Mouse (Mus musculus) myocyte (in vitro differentiated cells): Measurements from ENCODE around the gene Vmn1r183. TPM values are rescaled to one million over a fixed set of nuclear protein-coding genes. Genes with fewer than 3 reads are reported as not detected.
A peak's percentile ranks its signal among the peaks of the same experiment; 100 is the strongest.

Experiments used
- H3K27me3 ChIP-seq: one replicate; pipeline ENCODE4 v1.6.1; 2011; ENCODE audit not compliant: control insufficient read depth, insufficient read depth, insufficient read length
- H3K36me3 ChIP-seq: one replicate; pipeline ENCODE4 v1.6.1; 2011; ENCODE audit not compliant: control insufficient read depth, insufficient read depth
- H3K4me2 ChIP-seq: one replicate; pipeline ENCODE4 v1.6.1; 2011; ENCODE audit warnings: low read depth, control low read depth
- H3K4me3 ChIP-seq: one replicate; pipeline ENCODE4 v1.5.1; 2011; ENCODE audit warnings: mild to moderate bottlenecking, control low read depth, moderate library complexity
- H3K79me2 ChIP-seq: one replicate; pipeline ENCODE4 v1.6.1; 2011; ENCODE audit not compliant: control insufficient read depth, insufficient read depth
- H3ac ChIP-seq: one replicate; pipeline ENCODE4 v1.6.1; 2011; ENCODE audit not compliant: control insufficient read depth, insufficient read length
- CEBPB ChIP-seq: IDR thresholded peaks from 2 replicates; pipeline ENCODE4 v1.6.1; 2011; ENCODE audit warnings: mild to moderate bottlenecking, moderate library complexity; ENCODE audit not compliant: poor library complexity, insufficient read depth, severe bottlenecking
- E2F4 ChIP-seq: IDR thresholded peaks from one replicate; pipeline ENCODE4 v1.6.1; 2011; ENCODE audit warnings: mild to moderate bottlenecking, control low read depth, moderate library complexity; ENCODE audit not compliant: insufficient read depth
- MAX ChIP-seq: IDR thresholded peaks from one replicate; pipeline ENCODE4 v1.6.1; 2011; ENCODE audit warnings: low read depth, mild to moderate bottlenecking, control low read depth
- MYOD1 ChIP-seq, 3 experiments: IDR thresholded peaks; one replicate each; pipeline ENCODE4 v1.6.1; 2011; ENCODE audit warnings: control low read depth in 2 of 3, low read depth in 2 of 3, mild to moderate bottlenecking in 2 of 3, moderate library complexity in 1 of 3; ENCODE audit not compliant: insufficient read length in 2 of 3, control insufficient read depth in 1 of 3
- MYOG ChIP-seq, 3 experiments: IDR thresholded peaks; one replicate each; pipeline ENCODE4 v1.6.1; 2011; ENCODE audit warnings: control low read depth in 2 of 3, low read depth in 2 of 3, mild to moderate bottlenecking in 2 of 3; ENCODE audit not compliant: insufficient read length in 2 of 3, control insufficient read depth in 1 of 3, insufficient read depth in 1 of 3
- POLR2A ChIP-seq: IDR thresholded peaks from one replicate; pipeline ENCODE4 v1.6.1; 2011; ENCODE audit warnings: low read depth, mild to moderate bottlenecking, control low read depth, moderate library complexity; ENCODE audit not compliant: insufficient read length
- POLR2AphosphoS2 ChIP-seq: IDR thresholded peaks from one replicate; pipeline ENCODE4 v1.6.1; 2011; ENCODE audit warnings: low read depth, control low read depth; ENCODE audit not compliant: insufficient read length
- REST ChIP-seq: IDR thresholded peaks from one replicate; pipeline ENCODE4 v1.6.1; 2011; ENCODE audit warnings: mild to moderate bottlenecking, control low read depth, moderate library complexity; ENCODE audit not compliant: insufficient read depth, insufficient read length
- SRF ChIP-seq: IDR thresholded peaks from one replicate; pipeline ENCODE4 v1.6.1; 2011; ENCODE audit warnings: low read depth; ENCODE audit not compliant: control insufficient read depth, insufficient read length
- TCF12 ChIP-seq: IDR thresholded peaks from one replicate; pipeline ENCODE4 v1.6.1; 2011; ENCODE audit warnings: mild to moderate bottlenecking, control low read depth; ENCODE audit not compliant: poor library complexity, insufficient read depth, severe bottlenecking
- TCF3 ChIP-seq: IDR thresholded peaks from one replicate; pipeline ENCODE4 v1.6.1; 2011; ENCODE audit warnings: low read depth, control low read depth; ENCODE audit not compliant: insufficient read length
- USF1 ChIP-seq: IDR thresholded peaks from one replicate; pipeline ENCODE4 v1.6.1; 2011; ENCODE audit warnings: low read depth, mild to moderate bottlenecking, control low read depth, moderate library complexity
- polyA plus RNA-seq: library from polyadenylated mRNA; unstranded; fragments of >200 nt; fragmentation: generic; extraction: Trizol; gene quantifications from one replicate; pipeline ENCODE4 v1.2.1, GENCODE M21; 2012; ENCODE audit warnings: missing spikeins

Vmn1r183 gene
- polyA plus RNA-seq, 1 experiment = not detected

DNA sequence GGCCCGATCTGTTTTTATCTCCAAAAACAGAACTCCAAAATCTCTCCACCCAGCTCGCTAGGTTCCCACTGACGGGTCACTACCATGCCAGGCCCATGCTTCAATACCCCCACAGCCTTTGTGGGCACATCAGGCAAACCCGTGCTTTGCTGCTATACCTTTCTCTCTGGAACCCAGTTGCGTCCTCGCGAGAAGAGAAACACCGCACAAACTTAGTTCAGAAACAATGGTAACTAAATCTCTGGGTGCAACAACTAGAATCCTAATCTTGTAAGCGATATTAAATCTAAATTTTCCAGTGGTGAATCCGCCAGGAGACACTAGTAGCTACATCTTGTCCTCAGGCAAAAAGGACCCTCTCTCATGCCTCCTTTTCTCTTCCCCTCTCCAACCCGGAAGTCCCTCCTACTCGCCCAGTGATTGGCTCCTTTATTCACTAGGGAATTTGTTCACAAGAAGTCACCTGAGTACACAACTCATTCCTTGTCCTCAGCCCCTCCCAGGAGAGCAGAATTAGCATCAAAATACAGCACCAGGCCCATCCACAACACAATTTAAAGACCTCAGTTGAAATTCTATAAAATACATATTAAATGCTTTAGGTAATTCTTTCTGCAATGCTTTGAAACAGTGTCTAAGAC is 34.6 kb downstream of the Vmn1r183 start:
- Histone ChIP-seq H3K36me3 (peaks cover 4% of the 10 kb centered on the region), H3ac (no peak overlapping the region), H3K4me3 (no peak overlapping the region), H3K4me2 (no peak overlapping the region), H3K27me3 (no peaks in the 10 kb centered on the region), H3K79me2 (peaks cover 34% of the 10 kb centered on the region)
- TF ChIP-seq CEBPB (no peak), E2F4 (no peak), USF1 (no peak), POLR2A (no peak), SRF (no peak), MYOG (IDR thresholded peaks at IDR 0.05; ENCODE audit: control insufficient read depth in 1 of 3, insufficient read depth in 1 of 3, insufficient read length in 2 of 3, low read depth in 2 of 3) (no peak), TCF3 (no peak), POLR2AphosphoS2 (no peak), REST (no peak), MYOD1 (IDR thresholded peaks at IDR 0.05; ENCODE audit: control insufficient read depth in 1 of 3, insufficient read length in 2 of 3, low read depth in 2 of 3) (no peak), MAX (no peak), TCF12 (no peak)

DNA sequence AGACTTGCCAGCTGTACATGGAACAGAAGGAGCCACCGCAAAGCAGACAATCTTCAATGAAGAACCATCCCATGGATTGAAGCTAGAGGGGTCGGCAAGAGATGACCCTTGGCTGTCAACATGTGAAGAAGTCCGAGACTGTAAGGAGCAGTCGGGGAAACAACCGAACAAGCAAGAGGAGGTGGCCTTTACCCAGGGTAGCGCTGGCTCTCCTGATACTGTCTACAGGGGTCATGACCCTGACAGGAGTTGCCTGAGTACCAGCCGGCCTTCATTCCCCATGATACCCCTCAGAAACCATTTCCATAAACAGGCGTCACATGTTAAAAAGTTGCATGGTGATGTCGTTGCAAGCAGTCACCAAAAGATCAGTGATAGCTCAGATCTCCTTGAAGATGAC is 51.3 kb downstream of the Vmn1r183 start:
- no peaks in the 10 kb centered on the region for H3K27me3 ChIP-seq
- peaks cover 43% of the 10 kb centered on the region for H3K36me3 ChIP-seq
- H3K4me3 ChIP-seq = no peak overlapping the region
- TF ChIP-seq TCF3 (no peak), USF1 (no peak)
- no peak overlapping the region for H3K4me2 ChIP-seq
- no peak overlapping the region for H3ac ChIP-seq
- H3K79me2 ChIP-seq = no peaks in the 10 kb centered on the region

DNA sequence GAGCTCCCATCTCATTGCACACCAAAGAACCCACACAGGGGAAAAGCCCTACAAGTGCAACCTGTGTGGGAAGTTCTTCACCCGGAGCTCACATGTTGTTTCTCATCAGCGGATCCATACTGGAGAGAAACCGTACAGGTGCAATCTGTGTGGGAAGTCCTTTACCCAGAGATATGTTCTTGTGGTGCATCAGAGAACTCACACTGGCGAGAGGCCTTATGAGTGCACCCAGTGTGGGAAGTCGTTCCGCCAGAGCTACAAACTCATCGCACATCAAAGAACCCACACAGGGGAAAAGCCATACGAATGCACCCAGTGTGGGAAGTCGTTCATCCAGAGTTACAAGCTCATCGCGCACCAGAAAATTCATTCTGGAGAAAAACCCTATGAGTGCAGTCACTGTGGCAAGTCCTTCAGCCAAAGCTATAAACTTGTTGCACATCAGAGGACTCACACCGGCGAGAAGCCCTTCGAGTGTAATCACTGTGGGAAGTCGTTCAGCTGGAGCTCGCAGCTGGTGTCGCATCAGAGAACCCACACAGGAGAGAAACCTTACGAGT is 52.2 kb downstream of the Vmn1r183 start:
- TF ChIP-seq POLR2AphosphoS2 = no peak
- TF ChIP-seq TCF3 = no peak
- no peak for TF ChIP-seq USF1
- no peak for TF ChIP-seq E2F4
- no peak for TF ChIP-seq CEBPB
- TF ChIP-seq SRF = no peak
- TF ChIP-seq MAX = no peak
- no peak for TF ChIP-seq REST
- TF ChIP-seq MYOD1 (IDR thresholded peaks at IDR 0.05; ENCODE audit: control insufficient read depth in 1 of 3, insufficient read length in 2 of 3, low read depth in 2 of 3) = no peak
- no peak for TF ChIP-seq TCF12
- no peak for TF ChIP-seq POLR2A
- no peak for TF ChIP-seq MYOG (IDR thresholded peaks at IDR 0.05; ENCODE audit: control insufficient read depth in 1 of 3, insufficient read depth in 1 of 3, insufficient read length in 2 of 3, low read depth in 2 of 3)
- Histone ChIP-seq H3ac (no peak overlapping the region), H3K4me3 (no peak overlapping the region), H3K79me2 (no peaks in the 10 kb centered on the region), H3K4me2 (no peak overlapping the region), H3K36me3 (peaks cover 43% of the 10 kb centered on the region), H3K27me3 (no peaks in the 10 kb centered on the region)

DNA sequence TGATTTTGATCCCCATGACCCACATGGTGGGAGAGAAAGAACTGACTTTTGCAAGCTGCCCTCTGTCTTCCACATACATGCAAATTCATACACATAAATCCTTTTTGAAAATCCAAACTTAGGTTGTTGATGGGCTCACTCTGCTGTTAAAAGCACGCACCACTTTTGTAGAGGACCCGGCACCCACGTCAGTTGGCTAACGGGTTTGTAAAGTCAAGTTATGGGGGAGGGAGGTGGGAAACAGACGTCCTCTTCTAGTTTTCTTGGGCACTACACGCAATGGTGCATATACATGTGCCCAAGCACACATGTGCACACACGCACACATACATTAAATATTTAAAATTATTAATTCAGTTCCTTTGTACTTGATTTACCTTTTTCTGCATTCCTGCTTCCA is 57.8 kb downstream of the Vmn1r183 start:
- Histone ChIP-seq H3K36me3 (peaks cover 17% of the 10 kb centered on the region), H3K4me2 (no peak overlapping the region), H3K79me2 (no peaks in the 10 kb centered on the region), H3K27me3 (no peaks in the 10 kb centered on the region), H3K4me3 (no peak overlapping the region), H3ac (no peak overlapping the region)
- TF ChIP-seq SRF = no peak
- no peak for TF ChIP-seq MYOG (IDR thresholded peaks at IDR 0.05; ENCODE audit: control insufficient read depth in 1 of 3, insufficient read depth in 1 of 3, insufficient read length in 2 of 3, low read depth in 2 of 3)
- TF ChIP-seq CEBPB = no peak
- TF ChIP-seq TCF12 = no peak
- TF ChIP-seq POLR2A = no peak
- no peak for TF ChIP-seq REST
- TF ChIP-seq E2F4 = no peak
- no peak for TF ChIP-seq TCF3

DNA sequence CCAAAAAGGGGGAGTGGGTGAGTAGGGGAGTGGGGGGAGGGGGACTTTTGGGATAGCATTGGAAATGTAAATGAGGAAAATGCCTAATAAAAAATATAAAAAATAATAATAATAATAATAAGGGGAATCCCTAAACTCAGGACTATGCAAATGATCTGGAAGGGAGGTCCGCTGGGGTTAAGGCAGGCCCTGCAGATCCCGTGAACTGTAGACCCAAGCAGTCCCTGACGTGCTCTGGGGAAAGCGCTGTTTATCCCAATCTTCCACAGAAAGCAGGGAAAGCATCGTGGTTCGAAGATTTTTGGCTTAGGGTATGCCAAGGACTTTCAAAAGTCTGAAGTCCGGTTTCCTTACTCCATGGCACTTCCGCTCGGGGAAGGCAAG is 58.7 kb downstream of the Vmn1r183 start:
- peak overlapping the region; percentile 73 for H3K4me3 ChIP-seq
- no peaks in the 10 kb centered on the region for H3K79me2 ChIP-seq

More for the DNA sequence above, 58.7 kb downstream of the Vmn1r183 start:
- Histone ChIP-seq H3ac (peak overlapping the region; percentile 11), H3K4me2 (peak overlapping the region; percentile 20), H3K27me3 (no peaks in the 10 kb centered on the region), H3K36me3 (peaks cover 9% of the 10 kb centered on the region)
- TF ChIP-seq POLR2AphosphoS2 (no peak), TCF3 (no peak), MYOG (IDR thresholded peaks at IDR 0.05; ENCODE audit: control insufficient read depth in 1 of 3, insufficient read depth in 1 of 3, insufficient read length in 2 of 3, low read depth in 2 of 3) (no peak), POLR2A (no peak), USF1 (no peak), MAX (no peak), SRF (no peak), E2F4 (no peak), CEBPB (no peak), REST (no peak), MYOD1 (IDR thresholded peaks at IDR 0.05; ENCODE audit: control insufficient read depth in 1 of 3, insufficient read length in 2 of 3, low read depth in 2 of 3) (no peak), TCF12 (no peak)
